Mouse (Mus musculus): ENCODE measurements around the gene Gucy1b1.

Gucy1b1 gene

DNA sequence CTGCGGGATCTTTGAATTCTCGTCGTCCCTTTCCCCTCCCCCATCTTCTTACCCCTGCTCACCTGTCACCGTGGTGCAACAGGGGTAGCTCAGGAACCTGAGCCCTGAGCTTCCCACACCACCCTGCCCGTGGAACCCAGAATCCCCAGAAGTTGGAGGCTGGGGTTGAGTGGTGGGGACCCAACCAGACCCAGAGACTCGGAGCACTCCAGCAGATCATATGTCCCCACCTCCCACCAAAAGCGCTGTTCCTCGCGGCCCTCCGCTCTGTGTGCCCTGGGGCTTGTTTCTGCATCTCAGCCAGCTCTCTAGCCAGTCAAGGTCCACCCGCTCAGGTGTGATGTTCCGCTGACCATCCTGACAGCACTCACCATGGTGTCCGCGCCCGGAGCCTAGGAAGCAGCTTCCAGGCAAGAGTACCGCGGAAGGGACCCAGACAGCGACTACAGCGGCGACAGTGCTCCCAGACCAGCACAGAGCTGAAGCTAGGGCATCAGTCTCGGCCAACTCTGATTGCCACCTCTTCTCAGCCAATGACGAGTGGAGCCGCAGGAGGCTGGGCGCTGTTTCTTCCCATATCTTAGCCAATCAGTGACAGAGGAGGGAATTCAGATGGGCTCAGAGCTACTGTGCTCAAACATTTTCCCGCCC is at the start of gene Gucy1b1:
TSS of gene Gucy1b1 (minus strand) at position 489 of the 651 bp plus-strand sequence.
- peak; percentile 79 for DNase-seq

DNA sequence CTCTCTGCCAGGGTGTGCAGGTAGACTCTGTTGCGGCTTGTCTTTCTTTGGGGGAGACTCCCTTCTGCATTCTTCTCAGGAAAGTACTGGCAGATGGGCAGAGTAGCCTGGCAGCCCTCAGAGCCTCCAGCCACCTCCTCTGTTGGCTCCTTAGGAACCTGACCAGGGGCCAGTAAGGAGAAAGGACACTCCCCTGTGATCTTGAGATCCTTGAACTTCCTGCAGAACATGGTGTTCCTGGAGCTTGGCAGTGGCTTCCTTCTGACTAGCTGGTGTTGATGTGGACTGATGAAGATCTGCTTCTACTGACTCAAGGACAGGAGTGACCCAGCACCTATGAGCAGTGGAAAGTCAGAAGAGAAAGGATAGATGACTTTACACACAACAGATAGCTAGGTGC is 44.4 kb upstream of the Gucy1b1 start:
- DNase-seq: no peak

DNA sequence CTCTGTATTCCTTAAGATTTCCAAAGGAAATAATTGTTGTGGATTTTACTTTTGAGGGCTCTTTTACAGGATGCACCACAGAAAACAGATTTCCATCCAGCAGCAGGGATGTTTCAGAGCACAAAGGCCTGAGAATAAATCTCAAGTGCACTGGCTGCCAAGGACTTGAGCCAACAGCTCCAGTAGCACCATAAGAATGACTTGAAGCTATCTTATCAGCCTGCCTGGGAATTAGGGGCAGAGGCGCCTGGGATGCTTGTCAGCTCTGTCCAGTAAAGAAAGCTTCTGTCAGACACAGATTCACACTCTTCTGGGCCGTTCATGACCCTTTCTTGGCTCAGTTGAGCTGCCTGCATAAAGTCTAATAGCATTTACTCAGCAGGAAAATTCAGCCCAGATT is 38.0 kb upstream of the Gucy1b1 start:
- no peak for DNase-seq

DNA sequence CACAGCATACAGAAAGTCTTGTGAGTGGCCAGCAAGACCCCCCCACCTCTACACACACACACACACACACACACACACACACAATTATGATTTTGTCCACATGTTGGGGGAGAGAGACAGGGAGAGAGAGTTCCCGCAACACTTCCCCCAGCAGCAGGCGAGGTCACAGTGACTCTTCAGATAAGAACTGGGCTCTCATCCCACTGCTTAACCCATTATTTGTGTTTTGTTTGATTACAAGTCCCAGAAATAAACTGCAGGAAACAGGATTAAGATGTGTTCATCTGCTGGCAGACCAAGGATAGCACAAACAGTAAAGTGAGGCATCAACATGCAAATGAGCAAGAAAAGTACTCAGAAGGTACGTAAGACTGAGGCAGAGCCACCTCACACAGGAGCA is 37.5 kb upstream of the Gucy1b1 start:
- DNase-seq: no peak

DNA sequence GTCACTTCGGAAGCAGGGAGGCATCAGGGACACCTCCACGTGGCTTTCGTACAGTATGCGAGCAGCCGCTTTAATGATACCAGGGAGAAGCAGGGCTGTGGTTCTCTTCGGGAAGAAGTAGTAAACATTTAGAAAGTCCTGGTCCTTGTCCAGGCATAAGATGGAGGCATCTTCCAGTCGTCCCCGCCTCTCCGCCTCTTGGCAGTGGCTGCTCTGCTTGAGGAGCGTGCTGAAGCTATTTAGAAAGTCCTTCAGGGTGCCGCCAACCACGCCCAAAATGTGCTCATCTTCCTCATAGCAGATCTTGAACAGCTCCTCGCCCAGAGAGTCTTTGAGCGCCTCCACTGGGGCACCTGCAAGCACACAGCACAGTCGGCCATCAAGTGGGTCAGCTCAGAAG is 34.5 kb upstream of the Gucy1b1 start:
- no peak for DNase-seq

DNA sequence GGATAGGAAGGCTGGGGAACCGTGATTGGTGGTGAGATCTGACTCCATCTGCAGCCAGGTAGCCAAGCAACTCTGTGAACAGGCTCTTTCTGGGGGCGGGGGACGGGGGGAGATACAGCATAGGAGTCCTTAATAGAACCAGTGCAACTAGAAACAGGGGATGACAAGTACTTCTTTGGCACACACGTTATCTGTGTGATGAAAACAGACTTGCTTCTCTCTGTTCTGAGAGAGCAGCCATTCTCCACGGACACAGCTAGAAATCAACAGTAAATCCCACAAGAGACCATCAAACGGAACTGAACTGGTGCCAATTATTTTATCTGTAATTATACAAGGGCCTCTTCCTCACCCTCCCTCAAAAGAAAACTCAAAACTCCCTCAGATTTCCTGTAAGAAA is 29.7 kb upstream of the Gucy1b1 start:
- DNase-seq: no peak

DNA sequence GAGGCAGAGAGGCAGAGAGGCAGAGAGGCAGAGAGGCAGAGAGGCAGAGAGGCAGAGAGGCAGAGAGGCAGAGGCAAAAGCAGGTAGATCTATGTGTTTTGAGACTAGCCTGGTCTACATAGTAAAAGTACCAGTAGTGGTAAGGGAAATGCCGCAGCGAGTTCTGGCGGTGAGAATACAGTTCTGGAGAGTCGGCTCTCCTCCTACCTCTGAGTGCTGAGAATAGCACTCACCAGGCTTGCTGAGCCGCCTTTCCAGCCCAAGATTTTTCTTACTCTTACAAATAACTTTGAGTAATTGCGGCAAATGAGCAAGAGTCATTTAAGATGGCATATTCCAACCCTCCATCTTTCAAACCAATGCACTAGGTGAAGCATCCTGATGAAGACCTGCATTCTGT is 24.6 kb upstream of the Gucy1b1 start:
- no peak for DNase-seq

DNA sequence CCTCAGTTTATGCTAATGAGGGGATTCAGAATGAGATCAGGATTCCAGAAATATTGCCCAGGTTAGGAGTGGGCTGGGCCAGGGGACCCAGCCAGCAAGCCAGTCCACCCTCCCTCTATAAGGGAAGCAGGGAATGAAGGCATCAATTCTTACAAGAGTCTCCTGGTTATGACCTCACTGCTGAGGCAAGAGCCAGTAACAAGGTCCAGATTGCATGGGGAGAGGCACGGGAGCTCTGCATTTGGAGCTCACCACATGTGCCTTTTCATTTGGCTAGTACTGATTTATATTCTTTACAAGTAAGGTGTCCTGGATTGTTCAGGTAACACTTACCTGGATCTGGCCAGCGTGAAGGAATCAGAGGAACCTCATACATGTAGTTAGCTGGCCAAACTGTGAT is 22.3 kb upstream of the Gucy1b1 start:
- DNase-seq: no peak

DNA sequence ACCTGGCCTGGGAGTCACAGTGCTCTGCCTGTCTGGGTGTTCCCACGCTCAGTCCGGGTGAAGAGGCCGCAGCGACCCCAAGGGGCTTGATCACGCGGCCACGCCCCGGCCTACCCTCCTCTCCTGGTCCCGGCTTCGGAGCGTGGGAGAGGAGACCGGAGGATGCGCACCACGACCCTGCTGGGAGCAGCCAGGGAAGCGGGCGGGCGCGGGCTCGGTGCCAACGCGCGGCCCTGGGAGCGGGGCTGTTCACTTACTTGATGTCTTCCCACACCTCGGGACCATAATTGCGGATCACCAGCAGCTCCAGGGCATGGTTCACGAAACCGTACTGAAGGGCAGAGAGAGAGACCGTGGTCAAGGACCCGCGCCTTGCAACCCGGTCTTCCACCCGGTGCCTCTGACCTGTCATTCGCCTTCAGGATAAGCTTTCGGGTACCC is 728 bp downstream of the Gucy1b1 start:
- peak; percentile 63 for DNase-seq

DNA sequence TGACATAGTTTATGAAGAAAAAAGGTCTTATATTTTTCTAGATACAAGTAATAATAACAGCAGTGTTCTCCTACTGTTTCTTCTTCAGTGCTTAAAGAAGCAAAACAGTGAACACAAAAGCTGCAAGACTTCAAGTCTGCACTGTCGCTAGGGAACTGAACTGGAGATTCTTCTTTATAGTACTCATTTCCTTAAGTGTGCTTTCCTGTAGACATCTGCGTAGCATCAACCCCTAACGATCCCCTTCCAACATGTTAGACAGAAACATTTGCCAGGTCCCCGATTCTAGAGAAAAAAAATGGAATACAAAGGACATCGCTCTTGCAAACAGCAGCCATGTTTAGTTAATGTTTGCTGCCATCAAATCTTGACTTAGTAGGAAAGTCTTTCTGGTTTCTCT is 6.7 kb downstream of the Gucy1b1 start:
- no peak for DNase-seq

DNA sequence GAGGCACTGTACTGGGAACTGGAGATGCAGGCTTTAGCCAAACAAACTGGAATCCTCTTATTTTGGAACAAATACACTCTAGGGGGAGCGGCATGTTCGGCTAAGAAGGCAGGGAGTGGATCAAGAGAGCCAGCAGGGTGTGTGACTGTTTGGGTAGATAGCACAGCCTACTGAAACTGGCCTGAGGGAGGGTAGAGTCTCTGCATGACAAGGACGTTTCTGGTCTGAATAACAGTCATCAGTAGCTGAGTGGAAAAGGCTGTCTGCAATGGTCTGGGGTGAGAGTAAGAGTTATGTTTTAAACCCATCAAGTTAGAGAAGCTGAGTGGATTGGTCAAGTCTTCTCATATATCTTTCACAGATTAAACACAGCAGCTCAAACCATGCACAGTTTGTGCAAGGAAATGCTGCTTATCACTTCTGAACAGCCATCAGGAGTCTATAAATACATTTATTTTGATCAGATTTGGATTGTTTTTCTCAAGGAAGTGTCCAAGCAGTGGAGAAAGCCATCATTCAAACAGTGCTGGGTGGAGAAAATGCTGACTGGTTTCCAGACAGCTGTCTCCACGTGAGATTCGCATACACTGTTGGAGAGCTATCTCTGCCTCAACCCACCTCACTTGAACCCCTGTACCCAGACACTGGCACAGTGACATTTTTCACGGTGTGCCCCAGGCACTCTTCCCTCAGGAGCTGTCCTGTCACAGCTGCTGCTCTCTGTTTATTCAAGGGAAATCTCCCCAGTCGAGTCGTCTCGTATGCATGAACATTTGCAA is 12.9 kb downstream of the Gucy1b1 start:
- no peak for DNase-seq

DNA sequence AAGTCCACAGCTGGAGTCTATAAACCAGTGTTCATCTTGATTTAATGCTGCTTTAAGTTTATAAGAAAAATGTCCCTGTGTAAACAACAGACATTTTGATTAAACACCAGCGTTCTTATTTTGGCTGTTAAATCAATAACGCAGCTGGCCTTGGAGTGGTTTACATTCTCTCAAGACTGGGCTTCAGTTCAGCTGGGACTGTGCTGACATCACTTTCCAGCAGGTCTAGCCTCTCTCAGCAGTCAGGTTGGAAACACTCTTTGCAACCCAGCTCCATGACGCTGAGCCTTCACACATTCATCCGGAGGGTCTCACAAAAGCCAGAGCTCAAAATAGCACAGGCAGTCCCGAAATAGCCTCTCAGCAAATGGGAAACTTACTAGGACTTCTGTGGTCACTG is 17.3 kb downstream of the Gucy1b1 start:
- no peak for DNase-seq

DNA sequence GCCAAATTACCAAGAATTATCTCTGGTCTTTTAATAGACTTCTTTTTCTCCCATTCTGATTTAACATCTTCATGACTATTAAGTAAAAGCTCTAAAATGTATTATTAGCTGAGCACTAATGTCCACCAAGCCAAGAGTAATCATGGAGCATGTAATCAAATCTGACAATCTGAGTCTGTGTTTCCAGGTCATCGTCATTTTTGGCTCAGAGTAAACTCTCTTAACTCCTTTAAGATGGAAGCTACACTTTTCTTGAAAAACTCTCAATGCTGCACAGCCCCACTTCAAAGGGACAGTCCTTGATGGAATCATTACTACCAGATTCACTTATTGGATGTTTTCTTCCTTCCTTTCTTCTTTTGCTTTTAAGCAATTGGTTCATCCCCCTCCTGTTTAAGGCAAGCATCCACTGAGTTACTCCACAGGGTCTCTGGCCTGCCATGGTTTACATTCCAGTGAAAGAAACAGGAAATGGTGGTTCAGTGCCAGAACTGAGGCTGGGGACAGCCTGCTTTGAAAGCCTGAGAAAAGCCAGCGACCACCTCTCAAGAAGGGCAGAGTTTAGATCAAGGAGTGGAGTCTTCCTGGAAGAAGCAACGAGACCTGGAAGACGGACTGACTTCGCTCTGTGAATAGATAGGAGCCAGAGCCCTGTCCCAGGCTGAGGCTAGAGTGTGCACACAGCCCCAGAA is 20.1 kb downstream of the Gucy1b1 start:
- no peak for DNase-seq

DNA sequence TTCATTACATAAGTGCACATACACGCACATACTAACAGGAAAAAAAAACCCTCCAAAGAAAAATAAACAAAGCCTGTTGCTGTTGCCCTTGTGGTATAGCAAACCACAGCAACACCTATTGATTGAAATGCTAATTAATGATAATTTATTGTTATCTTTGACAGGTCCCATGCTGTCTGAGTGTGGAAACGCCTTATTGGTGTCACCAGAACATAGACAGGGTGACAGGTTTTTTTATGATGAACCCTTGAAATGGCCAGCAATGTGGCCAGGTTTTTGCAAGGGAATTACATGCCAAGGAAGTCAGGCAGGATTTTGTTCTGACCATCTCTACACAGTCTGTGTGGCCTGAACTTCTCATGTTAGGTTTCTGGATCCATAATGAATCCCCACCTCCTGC is 22.5 kb downstream of the Gucy1b1 start:
- DNase-seq: no peak

DNA sequence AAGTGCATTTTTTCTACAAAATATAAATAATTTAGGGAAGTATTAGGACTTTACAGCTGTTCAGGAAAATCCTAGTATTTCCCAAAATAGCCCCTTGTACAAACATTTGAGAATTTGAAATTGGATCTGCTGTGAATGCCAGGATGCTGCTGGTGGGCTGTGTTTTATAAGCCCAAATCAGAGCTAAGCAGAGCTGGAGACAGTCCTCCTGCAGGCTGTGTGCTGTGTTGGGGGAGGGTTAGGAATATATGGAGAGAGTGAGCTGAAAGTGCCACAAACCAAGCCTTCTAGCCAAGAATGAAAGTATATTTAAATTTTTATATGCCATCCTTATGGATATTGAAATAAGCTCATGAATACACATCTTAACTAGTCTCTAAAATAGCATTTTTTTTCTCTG is 23.0 kb downstream of the Gucy1b1 start:
- DNase-seq: no peak

DNA sequence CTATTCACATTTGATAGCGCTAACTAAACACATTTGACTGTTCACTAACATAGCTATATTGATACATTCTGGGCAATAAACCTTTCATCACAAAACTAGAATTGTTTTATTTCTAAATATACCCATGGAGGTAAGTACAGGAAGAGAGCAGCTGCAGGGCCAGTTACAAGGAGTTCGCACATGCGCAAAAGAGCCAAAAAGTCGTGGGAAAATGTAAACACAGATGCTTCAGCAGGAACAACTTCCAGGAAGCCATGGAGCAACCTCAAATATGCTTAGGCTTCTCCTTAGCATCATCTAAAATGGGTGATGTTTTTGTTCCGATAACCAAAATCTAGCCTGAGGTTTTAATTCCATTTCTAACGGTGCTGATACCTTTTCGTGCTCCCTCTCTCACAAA is 25.8 kb downstream of the Gucy1b1 start:
- no peak for DNase-seq

DNA sequence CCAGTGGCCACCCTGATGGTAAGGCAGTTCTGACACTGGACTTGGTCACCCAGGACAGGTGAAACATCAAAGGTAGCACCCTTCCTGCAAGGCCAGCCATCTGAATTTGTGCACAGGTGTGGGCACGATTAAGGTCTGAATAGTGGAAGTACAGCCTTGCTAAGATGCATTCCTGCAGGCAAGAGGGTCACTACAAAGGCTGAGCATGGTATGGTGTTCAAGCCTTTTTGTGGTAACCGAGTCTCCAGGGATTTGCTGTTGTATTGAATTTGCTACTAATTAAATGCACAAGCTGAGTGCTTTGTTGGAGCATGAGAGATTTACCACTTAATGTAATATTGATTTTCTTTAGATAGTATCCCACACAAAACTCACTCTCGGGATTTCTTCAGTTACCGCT is 26.4 kb downstream of the Gucy1b1 start:
- no peak for DNase-seq

DNA sequence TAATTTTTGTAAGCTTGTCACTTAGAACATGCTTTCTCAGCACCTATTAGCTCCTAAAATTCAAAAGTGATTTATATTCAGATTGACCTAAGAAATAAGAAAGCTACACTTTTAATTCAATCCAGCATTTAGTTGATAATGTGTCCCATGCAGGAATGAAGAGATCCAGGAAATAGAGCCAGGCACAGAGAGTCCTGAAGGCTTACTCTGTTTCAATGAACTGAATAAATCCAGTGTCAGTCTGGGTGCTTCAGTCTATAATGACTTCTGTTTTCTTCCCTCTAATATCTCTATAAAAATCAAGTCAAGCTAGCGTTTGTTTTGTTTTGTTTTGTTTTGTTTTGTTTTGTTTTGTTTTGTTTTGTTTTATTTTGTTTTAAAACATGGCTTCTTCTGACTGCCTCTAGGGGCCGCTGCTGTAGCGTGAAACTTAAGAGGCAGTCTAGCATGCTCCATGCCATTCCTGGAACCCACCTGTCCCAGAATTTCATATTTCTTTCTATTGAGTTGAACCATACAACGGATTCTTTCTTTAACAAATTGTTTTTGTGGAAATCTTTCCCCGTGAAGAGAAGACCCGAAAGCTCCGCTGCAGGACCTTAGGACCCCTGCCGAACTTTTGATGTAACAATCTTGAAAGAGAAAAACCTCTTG is 27.3 kb downstream of the Gucy1b1 start:
- DNase-seq: peak; percentile 26

DNA sequence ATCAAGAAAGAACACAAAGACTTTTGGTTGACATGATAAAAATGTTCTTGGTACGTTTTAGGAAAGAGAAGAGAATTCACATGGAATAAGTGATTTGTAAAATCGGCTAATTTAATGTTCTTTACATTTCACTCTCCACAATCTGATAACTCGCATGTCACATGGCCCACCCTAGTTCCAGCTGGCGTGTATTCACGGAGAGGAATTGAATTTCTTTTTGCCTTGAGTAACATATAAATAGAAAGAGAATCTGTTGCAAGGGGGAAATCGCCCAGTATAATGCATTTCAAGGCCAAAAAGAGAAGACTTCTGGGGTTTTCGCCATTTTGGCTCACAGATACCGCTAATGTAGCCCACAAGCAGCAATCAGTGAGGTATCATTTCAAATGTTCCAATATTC is 28.4 kb downstream of the Gucy1b1 start:
- no peak for DNase-seq

DNA sequence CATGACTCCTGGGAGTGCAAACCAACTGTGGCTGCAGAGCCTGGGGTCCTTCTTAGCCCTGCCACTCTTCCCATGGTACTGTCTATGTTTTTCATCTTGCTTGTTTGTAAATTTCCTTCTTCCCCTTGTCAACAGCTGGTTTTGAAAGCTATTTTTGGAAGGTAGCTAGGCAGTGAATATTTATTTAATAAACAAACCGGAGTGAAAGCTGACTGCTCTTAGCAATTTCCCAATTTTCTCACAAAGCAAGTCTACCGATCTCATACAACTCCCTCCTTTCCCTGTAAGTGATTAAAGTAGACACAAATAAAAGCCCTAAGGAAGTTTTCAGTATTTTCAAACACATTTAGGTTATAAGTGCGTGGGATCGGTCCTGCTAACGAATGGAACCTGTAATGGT is 29.6 kb downstream of the Gucy1b1 start:
- no peak for DNase-seq

DNA sequence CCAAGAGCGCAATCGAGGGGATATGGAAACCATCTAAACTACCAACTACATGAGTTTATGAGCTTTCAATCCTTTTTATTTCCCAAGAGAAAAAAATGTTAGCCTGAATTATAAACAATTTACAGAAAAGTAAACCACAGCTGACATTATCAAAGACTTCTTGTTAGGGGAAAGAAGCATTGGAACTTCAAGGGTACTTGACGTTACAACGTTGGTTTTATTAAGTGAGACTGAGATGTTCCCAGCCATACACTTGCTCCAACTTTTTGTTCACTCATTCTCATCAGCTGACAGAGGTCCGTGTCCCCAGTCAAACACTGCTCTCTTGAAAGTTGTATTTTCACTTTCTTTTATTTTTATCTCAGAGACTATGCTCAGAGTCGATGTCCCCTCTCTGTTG is 30.8 kb downstream of the Gucy1b1 start:
- DNase-seq: no peak

DNA sequence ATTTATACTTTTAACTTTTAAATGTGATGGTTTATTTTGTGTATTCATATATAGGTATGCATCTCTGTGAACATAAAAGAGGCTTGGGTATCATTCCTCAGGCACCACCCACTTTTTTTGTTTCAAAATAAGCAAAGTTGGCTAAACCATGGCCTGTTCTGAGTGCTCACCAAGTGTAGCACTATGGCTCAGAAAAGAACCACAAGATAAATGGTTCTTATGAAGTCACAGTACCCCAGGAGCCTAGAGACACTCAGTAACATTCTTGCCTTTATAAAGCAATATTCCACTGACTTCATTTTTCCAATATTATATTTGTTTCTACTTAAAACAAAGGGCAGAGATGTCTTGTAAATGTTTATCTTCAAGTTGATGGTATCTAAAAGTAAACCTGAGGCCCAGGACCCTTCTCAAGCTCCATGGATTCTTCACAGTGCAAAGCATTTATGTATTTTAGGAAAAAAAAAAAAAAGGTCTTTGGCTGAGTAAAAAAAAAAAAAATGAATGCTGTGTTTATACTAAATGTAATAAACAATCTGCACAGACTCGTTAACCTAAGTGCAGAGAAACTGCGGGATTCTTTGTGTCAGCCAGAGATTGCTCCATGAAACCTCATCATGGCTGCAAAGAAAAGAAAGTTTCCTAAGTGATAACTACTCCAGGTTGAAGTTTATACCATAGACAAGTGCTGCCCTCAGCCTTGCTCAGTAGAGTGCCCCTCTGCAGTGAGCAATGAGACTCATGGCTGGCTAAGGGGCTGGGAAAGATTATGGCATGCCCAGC is 38.0 kb downstream of the Gucy1b1 start:
- no peak for DNase-seq

All from cerebellum, adult 11 months (tissue).